In the genomic region with DNA sequence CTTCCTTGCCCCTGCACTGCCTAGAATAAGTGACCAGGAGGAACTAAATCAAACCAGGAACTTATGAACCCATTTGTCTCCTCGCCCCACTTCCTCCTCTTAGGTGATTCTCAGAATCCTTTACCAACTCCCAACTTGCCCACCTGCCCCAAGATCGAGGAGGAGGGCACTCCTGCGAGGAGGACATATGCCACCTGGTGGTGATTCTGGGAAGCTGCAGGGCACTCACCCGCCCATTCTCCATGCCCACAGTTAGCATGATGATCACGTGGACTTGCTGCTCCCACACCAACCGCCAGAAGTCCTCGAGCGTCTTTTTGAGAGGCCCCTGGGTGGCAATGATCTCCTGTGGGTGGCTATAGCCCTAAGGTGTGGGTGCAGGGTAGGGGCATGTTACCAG, we compare ENCODE assay signal across 10 mouse cellular contexts. TPM values are rescaled to one million over a fixed set of nuclear protein-coding genes. Genes with fewer than 3 reads are reported as not detected.
DNase-seq lines count a peak whose midpoint lies in the region; ATAC-seq and TF ChIP-seq lines count a peak whose summit lies in the region.
"Had no signal": no experiment of that assay in that cellular context is flagged by ENCODE, and none has a peak within 500 bp of the region (broad histone marks: within the 10 kb centered on the region; RNA-seq: fewer than 3 reads in every experiment).

No protein-coding gene starts in this region.

- 9% methylated on average over 8 of the region's 8 CpGs for WGBS in forebrain, postnatal 0 days
- WGBS in liver, embryonic 14.5 days (ENCODE audit: insufficient replicate concordance): 4% methylated on average over 8 of the region's 8 CpGs

- peak; percentile 89 for TF ChIP-seq CTCF in forebrain, postnatal 0 days (IDR thresholded peaks at IDR 0.05; ENCODE audit: low read depth)
- TF ChIP-seq CTCF in liver, embryonic 14.5 days (IDR thresholded peaks at IDR 0.05; ENCODE audit: low read depth): peak; percentile 96

- no peak for TF ChIP-seq EP300 in liver, embryonic 14.5 days (IDR thresholded peaks at IDR 0.05; ENCODE audit: low read depth)

- no peak overlapping the region for H3K27ac ChIP-seq in forebrain, postnatal 0 days (ENCODE audit: low read depth, low read length)
- no peak overlapping the region for H3K27ac ChIP-seq in liver, embryonic 14.5 days
- H3K27ac ChIP-seq: embryonic facial prominence, embryonic 15.5 days; liver, embryonic 15.5 days had no signal

- peak; percentile 65; the same call in 1 of the 2 replicates for ATAC-seq in forebrain, postnatal 0 days
- peak; percentile 35; the same call in 1 of the 2 replicates for ATAC-seq in liver, embryonic 14.5 days (ENCODE audit: insufficient read depth)
- peak; percentile 77 for ATAC-seq in neutrophil, adult 5-6 weeks (ENCODE audit: extremely low read depth, insufficient number of reproducible peaks, low FRiP score, poor library complexity, severe bottlenecking)

- peak; percentile 50 for DNase-seq in heart, postnatal 4 days
- DNase-seq in heart, adult 8-10 months (ENCODE audit: low spot score): no peak
- DNase-seq in CD4-positive helper T cell, adult 2 months (ENCODE audit: low read depth, low spot score): peak; percentile 82
- DNase-seq in adipocyte (ENCODE audit: low spot score): peak; percentile 50
- DNase-seq in forebrain, postnatal 0 days: peak; percentile 61
- no peak for DNase-seq in liver, embryonic 14.5 days (ENCODE audit: low read depth in 3 of 3, low spot score in 3 of 3)
- no peak for DNase-seq in ovary, postnatal 36 days (ENCODE audit: low spot score)

- no peak overlapping the region for H3K9ac ChIP-seq in forebrain, postnatal 0 days
- no peak overlapping the region for H3K9ac ChIP-seq in liver, embryonic 14.5 days (replicated peaks)
- H3K9ac ChIP-seq: embryonic facial prominence, embryonic 15.5 days; liver, embryonic 15.5 days had no signal

- H3K9me3 ChIP-seq in forebrain, postnatal 0 days (ENCODE audit: low read length): no peaks in the 10 kb centered on the region
- H3K9me3 ChIP-seq in liver, embryonic 14.5 days (ENCODE audit: control insufficient read depth, low read length): no peaks in the 10 kb centered on the region
- H3K9me3 ChIP-seq: embryonic facial prominence, embryonic 15.5 days; liver, embryonic 15.5 days had no signal

- no peak overlapping the region for H3K4me3 ChIP-seq in forebrain, postnatal 0 days (ENCODE audit: low read depth, low read length)
- H3K4me3 ChIP-seq in liver, embryonic 14.5 days (ENCODE audit: insufficient read depth in 1 of 2, low read depth in 2 of 2, low read length in 2 of 2): no peak overlapping the region
- H3K4me3 ChIP-seq: embryonic facial prominence, embryonic 15.5 days; liver, embryonic 15.5 days had no signal

- H3K36me3 ChIP-seq in forebrain, postnatal 0 days (ENCODE audit: insufficient read depth): no peaks in the 10 kb centered on the region
- no peaks in the 10 kb centered on the region for H3K36me3 ChIP-seq in liver, embryonic 14.5 days (replicated peaks; ENCODE audit: control insufficient read depth, insufficient read depth, low read depth)
- H3K36me3 ChIP-seq: embryonic facial prominence, embryonic 15.5 days; liver, embryonic 15.5 days had no signal

- no peak overlapping the region for H3K4me2 ChIP-seq in forebrain, postnatal 0 days (ENCODE audit: low read depth)
- H3K4me2 ChIP-seq in liver, embryonic 14.5 days (ENCODE audit: low read depth): no peak overlapping the region
- H3K4me2 ChIP-seq: embryonic facial prominence, embryonic 15.5 days; liver, embryonic 15.5 days had no signal

- no peaks in the 10 kb centered on the region for H3K27me3 ChIP-seq in forebrain, postnatal 0 days (ENCODE audit: insufficient read depth, low read length)
- H3K27me3 ChIP-seq in liver, embryonic 14.5 days (ENCODE audit: control insufficient read depth, insufficient read depth, low read length): no peaks in the 10 kb centered on the region
- H3K27me3 ChIP-seq: liver, embryonic 15.5 days had no signal

- H3K4me1 ChIP-seq in forebrain, postnatal 0 days (ENCODE audit: insufficient read depth): no peaks in the 10 kb centered on the region
- H3K4me1 ChIP-seq in liver, embryonic 14.5 days (replicated peaks; ENCODE audit: control insufficient read depth in 2 of 2, insufficient read depth in 2 of 2, low read length in 1 of 2): no peaks in the 10 kb centered on the region

RNA-seq across cellular contexts. Expression of gene Lgr6, which starts 7.6 kb away (rescaled TPM):
- total RNA-seq in heart, postnatal 4 days (2021): 1 to 10 TPM; 8.6 to 9.4 TPM
- 10 to 100 TPM; 12.9 to 17.9 (median 15.9) TPM for total RNA-seq in heart, adult 8-10 months (2022)
- total RNA-seq in forebrain, postnatal 0 days (2014; rRNA removed): 1.8 and 2.8 TPM in 2 replicates
- 1.1 and 1.6 TPM in 2 replicates for polyA plus RNA-seq in forebrain, postnatal 0 days (2015; fragmentation: Nextera tagmentation; extraction: Ambion mirVana)
- polyA plus RNA-seq in liver, embryonic 14.5 days (2012; rRNA removed): 0.02 TPM in 2 replicates
- 0.05 and 0.08 TPM in 2 replicates for polyA plus RNA-seq in liver, embryonic 14.5 days (2014; fragmentation: Nextera tagmentation; extraction: Ambion mirVana)
- total RNA-seq in neutrophil, adult 5-6 weeks (2017): not detected in 2 replicates

RNA-seq across cellular contexts. Expression of gene Ptpn7, which starts 19.8 kb away (rescaled TPM):
- total RNA-seq in heart, postnatal 4 days (2021): under 1 TPM; 0.47 to 0.52 TPM
- total RNA-seq in heart, adult 8-10 months (2022): 1 to 10 TPM in 1 of 4 experiments, under 1 TPM in 3; 0.34 to 1.5 (median 0.49) TPM
- total RNA-seq in forebrain, postnatal 0 days (2014; rRNA removed): 0.10 and 0.31 TPM in 2 replicates
- 0.12 and 0.15 TPM in 2 replicates for polyA plus RNA-seq in forebrain, postnatal 0 days (2015; fragmentation: Nextera tagmentation; extraction: Ambion mirVana)
- 11.9 and 12.4 TPM in 2 replicates for polyA plus RNA-seq in liver, embryonic 14.5 days (2012; rRNA removed)
- polyA plus RNA-seq in liver, embryonic 14.5 days (2014; fragmentation: Nextera tagmentation; extraction: Ambion mirVana): 8.6 and 9.4 TPM in 2 replicates
- 20.7 and 23.2 TPM in 2 replicates for total RNA-seq in neutrophil, adult 5-6 weeks (2017)

RNA-seq across cellular contexts. Expression of gene Arl8a, which starts 34.0 kb away (rescaled TPM):
- 10 to 100 TPM; 33.5 to 36.8 TPM for total RNA-seq in heart, postnatal 4 days (2021)
- total RNA-seq in heart, adult 8-10 months (2022): 10 to 100 TPM; 19.0 to 21.4 (median 20.7) TPM
- 315 and 344 TPM in 2 replicates for total RNA-seq in forebrain, postnatal 0 days (2014; rRNA removed)
- 428 and 457 TPM in 2 replicates for polyA plus RNA-seq in forebrain, postnatal 0 days (2015; fragmentation: Nextera tagmentation; extraction: Ambion mirVana)
- polyA plus RNA-seq in liver, embryonic 14.5 days (2012; rRNA removed): 8.1 and 9.2 TPM in 2 replicates
- polyA plus RNA-seq in liver, embryonic 14.5 days (2014; fragmentation: Nextera tagmentation; extraction: Ambion mirVana): 7.2 and 8.5 TPM in 2 replicates
- 94.3 and 106 TPM in 2 replicates for total RNA-seq in neutrophil, adult 5-6 weeks (2017)

RNA-seq across cellular contexts. Expression of gene Gpr37l1, which starts 54.8 kb away (rescaled TPM):
- total RNA-seq in heart, postnatal 4 days (2021): under 1 TPM in 1 of 2 experiments, not detected in 1; 0.18 TPM
- total RNA-seq in heart, adult 8-10 months (2022): under 1 TPM; 0.44 to 0.71 (median 0.65) TPM
- total RNA-seq in forebrain, postnatal 0 days (2014; rRNA removed): 5.9 and 11.2 TPM in 2 replicates
- 5.3 and 7.6 TPM in 2 replicates for polyA plus RNA-seq in forebrain, postnatal 0 days (2015; fragmentation: Nextera tagmentation; extraction: Ambion mirVana)
- polyA plus RNA-seq in liver, embryonic 14.5 days (2012; rRNA removed): 0.01 TPM in 1 of 2 replicates, not detected in the other
- not detected in 2 replicates for polyA plus RNA-seq in liver, embryonic 14.5 days (2014; fragmentation: Nextera tagmentation; extraction: Ambion mirVana)
- 0.12 TPM in 1 of 2 replicates, not detected in the other for total RNA-seq in neutrophil, adult 5-6 weeks (2017)
- polyA plus RNA-seq: embryonic facial prominence, embryonic 15.5 days; liver, embryonic 15.5 days had no signal

Comparison
In these comparisons a context has a peak if more than half of its experiments do, and no peak if none do; other contexts are left out.
1. DNase-seq: peak in heart, postnatal 4 days (single experiment), CD4-positive helper T cell, adult 2 months (single experiment), adipocyte (single experiment) and forebrain, postnatal 0 days (single experiment); none in heart, adult 8-10 months (single experiment), liver, embryonic 14.5 days (0 of 3) and ovary, postnatal 36 days (single experiment).
2. Peak in every context shown above with its lines, with median percentiles within 50 percentile points of each other: ATAC-seq.